Mouse (Mus musculus) c-Kit-positive CD71-positive TER-119-positive erythroid progenitor cells, embryonic 14.5 days (primary cell): ENCODE results near the gene Krt88.

ENCODE experiments used
- DNase-seq: peaks from one replicate; pipeline ENCODE4 v3.0.0-alpha.2; 2013; ENCODE audit warnings: low spot score

Gene Krt88

DNA sequence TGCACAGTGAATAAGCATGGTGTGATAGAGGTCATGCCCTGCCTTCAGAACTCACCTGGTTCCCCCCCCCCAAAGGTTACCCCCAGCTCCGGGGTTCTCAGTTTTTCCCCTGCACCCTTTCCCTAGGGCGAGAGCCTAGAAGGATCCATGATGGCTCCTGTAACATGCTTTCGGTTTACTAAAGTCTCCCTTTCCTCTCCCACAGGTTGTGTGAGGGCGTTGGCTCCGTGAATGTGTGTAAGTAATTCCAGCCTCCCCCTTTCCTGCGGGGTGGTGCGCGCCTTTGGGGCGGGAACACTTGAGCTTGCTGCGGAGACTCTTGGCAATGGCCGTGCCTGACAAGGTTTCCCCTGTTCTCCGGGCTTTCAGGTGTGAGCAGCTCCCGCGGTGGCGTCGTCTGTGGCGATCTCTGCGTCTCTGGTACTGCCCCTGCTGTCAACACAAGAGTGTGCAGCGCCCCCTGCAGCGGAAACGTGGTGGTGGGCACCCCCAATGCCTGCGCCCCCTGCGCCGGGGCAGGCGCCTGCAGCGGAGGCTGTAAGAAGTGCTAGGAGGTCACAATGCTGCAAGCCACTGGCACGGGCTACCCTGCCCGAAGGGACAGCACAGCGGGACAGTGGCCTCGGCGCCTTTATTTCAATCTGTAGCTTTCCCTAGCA lies 31.6 kb downstream of the Krt88 start:
- DNase-seq: no peak

DNA sequence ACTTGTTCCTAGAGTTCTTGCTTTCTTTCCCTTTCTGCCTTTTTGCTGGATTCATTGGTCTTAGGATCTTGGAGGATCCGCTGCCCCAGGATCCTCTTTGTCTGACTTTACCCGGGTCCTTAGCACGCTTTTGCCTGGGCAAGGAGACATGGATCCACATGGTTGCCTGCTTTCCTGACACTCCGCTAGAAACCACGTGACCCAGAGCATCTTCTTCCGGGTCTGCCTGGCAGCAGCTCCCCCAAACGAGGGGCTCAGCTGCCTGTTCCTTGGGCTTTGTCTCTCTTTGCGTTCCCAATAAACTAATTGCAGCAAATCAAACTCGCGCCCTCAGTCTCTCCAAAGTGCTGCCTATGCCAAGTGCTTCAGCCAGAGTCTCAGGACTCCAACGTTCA lies 32.1 kb downstream of the Krt88 start:
- DNase-seq: no peak

DNA sequence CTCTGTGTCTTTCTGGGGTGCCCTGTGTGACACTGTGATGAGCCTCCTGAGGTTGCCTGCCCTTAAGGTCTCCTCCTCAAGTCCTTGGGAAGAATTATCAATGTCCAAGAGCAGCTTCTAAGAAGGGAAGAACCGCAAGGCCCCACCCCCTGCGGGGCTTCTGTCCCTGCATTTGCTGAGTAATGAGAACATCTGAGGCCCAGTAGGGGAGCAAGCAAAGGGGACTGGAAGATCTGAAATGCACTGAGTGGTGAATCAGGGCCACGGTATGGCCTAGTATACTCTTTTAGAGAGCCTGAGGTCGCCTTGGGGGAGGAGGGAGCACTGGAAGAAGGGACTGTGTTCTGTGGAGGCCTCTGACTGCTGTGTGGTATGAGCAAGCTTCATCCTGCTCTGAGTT lies 34.5 kb downstream of the Krt88 start:
- DNase-seq: no peak

DNA sequence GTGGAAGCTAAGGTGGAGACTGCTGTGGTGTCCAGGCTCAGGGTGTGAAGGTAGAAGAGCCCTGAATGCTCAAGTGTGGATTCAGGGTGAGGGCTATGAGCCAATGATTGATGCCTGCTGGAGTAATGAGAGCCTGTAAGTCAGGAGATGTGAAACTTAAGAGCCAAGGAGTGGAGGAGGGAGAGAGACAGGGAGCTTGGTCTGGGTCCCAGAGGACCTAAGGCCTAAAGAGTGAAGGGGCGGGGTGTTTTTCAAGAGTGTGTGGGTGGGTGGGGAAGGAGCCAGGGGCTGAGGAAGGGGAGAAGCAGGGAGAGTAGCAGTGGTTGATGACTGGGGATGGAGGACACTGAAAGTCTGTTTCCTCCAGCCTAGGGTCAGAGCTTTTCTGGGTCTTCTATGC lies 36.1 kb downstream of the Krt88 start:
- DNase-seq: no peak

DNA sequence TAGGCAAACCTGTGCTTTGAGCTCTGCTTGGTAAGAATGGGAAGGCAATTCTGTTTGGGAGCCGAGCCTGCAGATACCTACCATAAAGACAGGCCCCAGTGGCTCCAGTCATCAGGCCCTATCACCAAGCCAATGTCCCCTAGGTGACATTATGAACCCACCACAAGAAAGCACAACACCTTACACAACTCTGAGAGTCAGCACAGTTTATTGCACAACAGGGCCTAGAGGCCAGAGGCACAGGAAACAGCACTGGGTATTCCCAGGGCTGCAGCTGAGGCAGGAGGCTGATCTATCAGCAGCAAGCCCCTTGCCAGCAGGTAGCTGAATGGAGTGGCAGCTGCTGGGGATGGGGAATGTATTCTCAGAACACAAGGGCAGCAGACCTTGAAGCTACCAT lies 37.4 kb downstream of the Krt88 start:
- DNase-seq: no peak

DNA sequence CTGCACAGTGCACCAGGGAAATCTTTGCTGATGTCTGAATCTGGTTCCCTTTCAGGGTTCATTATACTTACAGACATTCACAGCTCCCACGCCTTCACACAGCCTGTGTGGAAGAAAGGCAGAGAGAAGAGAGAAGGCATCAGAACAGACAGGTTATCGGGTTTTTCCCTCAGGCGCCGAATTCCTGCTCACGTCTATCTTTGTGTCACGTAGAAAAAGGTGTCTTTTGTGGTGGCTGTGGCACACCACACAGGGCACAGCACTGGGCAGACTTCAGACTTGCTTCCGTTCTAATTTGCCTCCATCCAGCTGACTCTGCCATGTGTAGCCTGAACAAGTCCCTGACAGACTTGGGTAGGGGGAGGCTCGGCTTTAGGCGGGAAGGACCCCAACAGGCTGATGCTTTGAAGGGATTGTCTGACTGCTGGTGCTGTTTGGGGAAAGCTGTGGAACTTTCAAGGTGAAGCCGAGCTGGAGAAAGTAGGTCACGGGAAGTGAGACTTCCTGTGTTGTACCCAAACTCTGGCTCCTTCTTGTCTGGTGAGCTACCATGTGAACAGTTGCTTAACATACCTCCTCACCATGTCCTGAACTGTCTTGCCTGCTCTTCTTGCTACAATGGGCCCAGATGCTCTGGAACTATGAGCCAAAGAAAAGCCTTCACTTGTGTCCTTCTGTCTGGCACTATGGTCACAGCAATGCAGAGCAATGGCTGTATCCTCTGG lies 38.5 kb downstream of the Krt88 start:
- DNase-seq: no peak

DNA sequence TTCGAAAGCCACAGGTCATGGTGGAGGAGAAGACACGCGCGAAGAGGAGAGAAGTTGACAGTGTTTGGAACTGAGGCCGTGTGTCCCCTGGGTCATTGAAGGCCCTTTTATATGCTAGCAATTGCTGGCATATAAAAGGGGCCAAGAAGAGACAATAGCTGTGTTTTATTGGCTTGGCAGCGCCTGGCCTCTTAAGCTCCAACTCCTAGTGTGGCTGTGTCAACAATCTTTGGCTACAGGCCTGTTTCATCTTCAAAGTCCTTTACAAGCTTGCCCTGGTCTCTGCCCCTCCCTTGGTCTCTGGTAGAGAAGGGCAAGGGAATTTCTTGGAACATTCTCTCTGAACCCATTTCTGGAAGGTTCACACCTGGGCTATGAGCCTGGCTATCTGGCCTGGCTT lies 43.9 kb downstream of the Krt88 start, which contains the start of gene Krt83:
TSS of gene Krt83 (minus strand) at position 82 of the 400 bp plus-strand sequence.
- no peak for DNase-seq

DNA sequence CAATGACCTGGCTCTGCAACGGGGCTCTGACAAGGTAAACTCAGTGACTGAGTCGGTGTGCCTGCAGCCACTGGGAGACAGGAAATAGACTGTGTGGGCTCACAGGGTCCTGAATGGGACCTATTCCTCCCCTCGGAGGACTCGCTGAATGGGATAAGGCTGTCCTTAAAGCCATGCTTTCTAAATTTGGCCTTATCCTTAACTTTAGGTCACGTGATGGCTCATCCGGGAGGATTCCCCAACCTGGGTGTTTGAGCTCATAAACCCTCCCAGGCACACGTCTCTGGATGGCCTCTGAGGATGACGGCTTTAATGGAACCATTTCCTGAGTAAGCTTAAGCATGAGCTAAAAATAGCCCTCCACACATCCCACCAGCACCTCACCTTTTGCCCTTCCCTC lies 45.2 kb downstream of the Krt88 start:
- DNase-seq: no peak

DNA sequence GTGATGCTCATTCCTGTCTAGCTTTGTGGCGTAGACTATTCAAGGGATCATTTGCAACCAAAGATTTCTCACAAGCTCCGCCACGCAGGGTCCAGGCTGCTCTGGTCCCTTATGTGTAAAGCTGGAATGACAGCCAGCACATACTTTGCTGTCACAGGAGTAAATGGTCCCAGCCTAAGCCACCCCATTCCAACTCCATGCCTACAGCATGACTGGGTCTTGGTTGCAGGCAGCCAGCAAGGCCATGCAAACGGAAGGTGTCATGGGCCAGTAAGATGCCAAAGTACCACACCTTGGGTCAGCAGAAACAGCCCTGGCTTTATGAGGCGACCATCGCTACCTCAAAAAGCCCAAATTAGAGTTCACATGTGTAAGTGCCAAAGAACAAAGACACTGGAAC lies 46.2 kb downstream of the Krt88 start:
- no peak for DNase-seq

DNA sequence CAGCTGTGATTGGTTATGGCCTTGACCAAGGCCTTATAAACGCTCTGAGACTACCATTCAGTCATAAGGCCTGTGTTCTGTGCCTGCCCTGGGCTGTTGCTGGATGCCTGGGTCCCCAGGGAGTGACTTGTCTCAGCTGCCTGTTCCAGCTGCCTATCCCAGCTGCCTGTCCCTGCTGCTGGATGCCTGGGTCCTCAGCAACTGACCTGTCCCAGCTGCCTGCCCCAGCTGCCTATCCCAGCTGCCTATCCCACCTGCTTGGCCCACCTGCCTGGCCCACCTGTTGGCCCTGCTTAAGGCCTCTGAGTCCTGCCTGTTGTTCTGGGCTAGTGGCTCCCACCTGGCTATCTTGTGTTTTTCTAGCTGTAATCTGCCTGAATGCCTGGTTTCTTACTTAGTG lies 46.7 kb downstream of the Krt88 start:
- DNase-seq: no peak

DNA sequence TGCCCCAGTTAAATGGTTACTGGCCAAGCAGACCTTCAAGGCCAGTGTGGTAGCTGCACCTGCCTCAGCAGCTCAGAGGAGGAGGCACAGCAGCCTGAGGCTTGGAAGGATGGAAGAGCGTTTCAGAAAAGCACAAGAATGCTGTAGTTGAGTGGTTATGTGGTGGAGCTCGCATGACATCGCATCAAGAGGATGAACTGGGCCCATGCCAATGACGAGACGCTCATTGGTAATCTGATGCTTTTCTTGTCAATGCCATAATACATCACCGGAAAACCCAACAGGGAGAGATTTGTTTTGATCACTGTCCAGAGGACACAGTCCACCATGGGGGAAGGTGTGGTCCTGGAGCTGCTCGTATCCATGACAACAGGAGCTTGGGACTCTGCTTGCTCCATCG lies 47.7 kb downstream of the Krt88 start:
- DNase-seq: no peak

DNA sequence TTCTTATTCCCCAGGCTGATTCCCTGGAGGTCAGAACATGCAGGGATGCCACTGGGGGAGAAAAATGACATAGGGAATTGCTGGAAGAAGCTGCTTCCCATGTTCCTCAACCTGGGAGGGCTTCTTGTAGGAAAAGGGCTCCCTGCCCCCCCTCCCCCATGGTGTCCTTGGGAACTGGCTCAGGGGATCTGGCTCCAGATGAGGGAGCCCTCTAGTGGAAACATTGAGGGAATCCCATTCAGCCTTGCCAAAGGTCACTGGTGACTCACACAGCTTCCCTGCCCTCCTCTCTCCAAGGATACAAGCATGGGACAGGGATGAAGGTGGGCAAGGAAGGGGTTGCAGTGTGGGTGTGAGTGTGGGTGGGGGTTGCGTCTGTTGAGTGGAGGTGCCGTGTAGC lies 49.6 kb downstream of the Krt88 start:
- no peak for DNase-seq
